Mouse (Mus musculus) MEL (cell line): ENCODE data around the gene Egfl7. TPM values are rescaled to one million over a fixed set of nuclear protein-coding genes. Genes with fewer than 3 reads are reported as not detected.

ENCODE experiments used
- DNase-seq: peaks from one replicate; pipeline ENCODE4 v3.0.0; 2011; ENCODE audit warnings: low read depth, low spot score
- H3K27ac ChIP-seq: 2 replicates; pipeline ENCODE4 v1.5.1; 2012; ENCODE audit warnings: low read depth, mild to moderate bottlenecking, control low read depth, low read length, moderate library complexity; ENCODE audit not compliant: control insufficient read depth
- H3K27me3 ChIP-seq, 2 experiments: fragments of 150-350 bp in 1 of 2; sonication (generic) in 1 of 2; 2 replicates each; pipeline ENCODE4 v1.6.1; 2012; ENCODE audit warnings: low read length in 2 of 2, mild to moderate bottlenecking in 2 of 2, improper control_type of control experiment in 1 of 2, moderate library complexity in 1 of 2; ENCODE audit not compliant: insufficient read depth in 2 of 2, control insufficient read depth in 1 of 2
- H3K36me3 ChIP-seq, 2 experiments: 2 replicates each; pipeline ENCODE4 v1.6.1; 2012 to 2014; ENCODE audit warnings: low read length in 2 of 2, improper control_type of control experiment in 1 of 2, inconsistent platforms in 1 of 2, mild to moderate bottlenecking in 1 of 2; ENCODE audit not compliant: insufficient read depth in 2 of 2, control insufficient read depth in 1 of 2
- H3K4me1 ChIP-seq, 2 experiments: fragments of 150-350 bp in 1 of 2; sonication (generic) in 1 of 2; 2 replicates each; pipeline ENCODE4 v1.6.1; 2012; ENCODE audit warnings: low read length in 2 of 2, improper control_type of control experiment in 1 of 2, mild to moderate bottlenecking in 1 of 2; ENCODE audit not compliant: insufficient read depth in 2 of 2, control insufficient read depth in 1 of 2
- H3K4me3 ChIP-seq, 2 experiments: fragments of 150-350 bp in 1 of 2; sonication (generic) in 1 of 2; 2 replicates each; pipeline ENCODE4 v1.5.1; 2012; ENCODE audit warnings: low read depth in 2 of 2, low read length in 2 of 2, mild to moderate bottlenecking in 2 of 2, moderate library complexity in 2 of 2, control low read depth in 1 of 2, improper control_type of control experiment in 1 of 2; ENCODE audit not compliant: control insufficient read depth in 1 of 2, insufficient read depth in 1 of 2
- H3K79me2 ChIP-seq: 2 replicates; pipeline ENCODE4 v1.6.1; 2012; ENCODE audit warnings: mild to moderate bottlenecking, low read length, moderate library complexity; ENCODE audit not compliant: control insufficient read depth, poor library complexity, insufficient read depth
- H3K9ac ChIP-seq: 2 replicates; pipeline ENCODE4 v1.6.1; 2012; ENCODE audit warnings: low read depth, mild to moderate bottlenecking, control low read depth, low read length, moderate library complexity; ENCODE audit not compliant: control insufficient read depth, poor library complexity, severe bottlenecking
- H3K9me3 ChIP-seq: fragments of 150-350 bp; sonication (generic); replicated peaks from 2 replicates; pipeline ENCODE4 v1.6.1; 2012; ENCODE audit warnings: mild to moderate bottlenecking, low read length, improper control_type of control experiment, moderate library complexity; ENCODE audit not compliant: insufficient read depth
- BHLHE40 ChIP-seq: IDR thresholded peaks from 2 replicates; pipeline ENCODE4 v1.6.1; 2012; ENCODE audit warnings: low read depth, mild to moderate bottlenecking, inconsistent platforms, low read length, improper control_type of control experiment, borderline replicate concordance
- E2F4 ChIP-seq: IDR thresholded peaks from 2 replicates; pipeline ENCODE4 v1.6.1; 2011; ENCODE audit warnings: low read depth, low read length, improper control_type of control experiment, borderline replicate concordance
- EP300 ChIP-seq, 2 experiments: IDR thresholded peaks; 2 replicates each; pipeline ENCODE4 v1.6.1; 2011; ENCODE audit warnings: improper control_type of control experiment in 2 of 2, low read length in 2 of 2, low read depth in 1 of 2, mild to moderate bottlenecking in 1 of 2
- ETS1 ChIP-seq: IDR thresholded peaks from 2 replicates; pipeline ENCODE4 v1.6.1; 2012; ENCODE audit warnings: low read depth, mild to moderate bottlenecking, inconsistent platforms, low read length, improper control_type of control experiment, moderate library complexity
- HCFC1 ChIP-seq: IDR thresholded peaks from 2 replicates; pipeline ENCODE4 v1.6.1; 2012; ENCODE audit warnings: low read depth, mild to moderate bottlenecking, inconsistent platforms, low read length, improper control_type of control experiment, moderate library complexity
- JUND ChIP-seq: IDR thresholded peaks from 2 replicates; pipeline ENCODE4 v1.6.1; 2011; ENCODE audit warnings: low read depth, mild to moderate bottlenecking, improper control_type of control experiment, low read length
- MAFK ChIP-seq: IDR thresholded peaks from 2 replicates; pipeline ENCODE4 v1.6.1; 2011; ENCODE audit warnings: low read depth, mild to moderate bottlenecking, low read length, improper control_type of control experiment, borderline replicate concordance
- MAZ ChIP-seq: IDR thresholded peaks from 2 replicates; pipeline ENCODE4 v1.6.1; 2012; ENCODE audit warnings: low read depth, mild to moderate bottlenecking, inconsistent platforms, low read length, improper control_type of control experiment
- MEF2A ChIP-seq: IDR thresholded peaks from 2 replicates; pipeline ENCODE4 v1.6.1; 2014; ENCODE audit warnings: low read depth, mild to moderate bottlenecking, inconsistent platforms, low read length, improper control_type of control experiment; ENCODE audit not compliant: poor library complexity, insufficient replicate concordance, severe bottlenecking; ENCODE audit errors: extremely low read depth
- MXI1 ChIP-seq: IDR thresholded peaks from 2 replicates; pipeline ENCODE4 v1.6.1; 2011; ENCODE audit warnings: mild to moderate bottlenecking, low read depth, low read length, improper control_type of control experiment
- MYB ChIP-seq: IDR thresholded peaks from 2 replicates; pipeline ENCODE4 v1.6.1; 2011; ENCODE audit warnings: mild to moderate bottlenecking, low read depth, low read length, improper control_type of control experiment
- NELFE ChIP-seq: IDR thresholded peaks from 2 replicates; pipeline ENCODE4 v1.6.1; 2011; ENCODE audit warnings: low read depth, low read length, improper control_type of control experiment
- POLR2AphosphoS2 ChIP-seq: IDR thresholded peaks from 2 replicates; pipeline ENCODE4 v1.6.1; 2011; ENCODE audit warnings: low read length, improper control_type of control experiment
- POLR2AphosphoS5 ChIP-seq: IDR thresholded peaks from 2 replicates; pipeline ENCODE4 v1.6.1; 2012; ENCODE audit warnings: low read depth, borderline replicate concordance, mild to moderate bottlenecking, inconsistent platforms, low read length, moderate library complexity, mixed read lengths
- RCOR1 ChIP-seq: IDR thresholded peaks from 2 replicates; pipeline ENCODE4 v1.6.1; 2012; ENCODE audit warnings: low read depth, mild to moderate bottlenecking, inconsistent platforms, low read length, improper control_type of control experiment
- SIN3A ChIP-seq: IDR thresholded peaks from 2 replicates; pipeline ENCODE4 v1.6.1; 2012; ENCODE audit warnings: low read length, improper control_type of control experiment, inconsistent platforms
- TAL1 ChIP-seq: IDR thresholded peaks from 2 replicates; pipeline ENCODE4 v1.6.1; 2012; ENCODE audit warnings: mild to moderate bottlenecking, inconsistent platforms, low read length, moderate library complexity, mixed read lengths
- TBP ChIP-seq: IDR thresholded peaks from 2 replicates; pipeline ENCODE4 v1.8.0; 2011; ENCODE audit warnings: low read depth, low read length, improper control_type of control experiment
- USF1 ChIP-seq: IDR thresholded peaks from 2 replicates; pipeline ENCODE4 v1.6.1; 2014; ENCODE audit warnings: low read depth, mild to moderate bottlenecking, inconsistent platforms, low read length, improper control_type of control experiment, moderate library complexity
- USF2 ChIP-seq, 2 experiments: IDR thresholded peaks; 2 replicates each; pipeline ENCODE4 v1.6.1; 2011 to 2012; ENCODE audit warnings: improper control_type of control experiment in 2 of 2, low read length in 2 of 2, borderline replicate concordance in 1 of 2, inconsistent platforms in 1 of 2, low read depth in 1 of 2, mild to moderate bottlenecking in 1 of 2; ENCODE audit not compliant: insufficient read depth in 1 of 2
- ZC3H11A ChIP-seq: IDR thresholded peaks from 2 replicates; pipeline ENCODE4 v1.6.1; 2012; ENCODE audit warnings: low read depth, mild to moderate bottlenecking, inconsistent platforms, low read length, improper control_type of control experiment
- ZNF384 ChIP-seq: IDR thresholded peaks from 2 replicates; pipeline ENCODE4 v1.6.1; 2012; ENCODE audit warnings: low read depth, mild to moderate bottlenecking, inconsistent platforms, low read length, improper control_type of control experiment
- polyA plus RNA-seq, 2 experiments: library from polyadenylated mRNA; stranded (reverse) in 1 of 2; unstranded in 1 of 2; fragments of >175 nt in 1 of 2; fragments of >200 nt in 1 of 2; gene quantifications; 2 replicates each; pipeline versions ENCODE4 v1.2.1 to v1.2.4; 2012; ENCODE audit warnings: low replicate concordance in 2 of 2, low read depth in 1 of 2; ENCODE audit not compliant: insufficient read length in 2 of 2, insufficient read depth in 1 of 2, missing spikeins in 1 of 2
- total RNA-seq: library from RNA; depleted of rRNA; stranded (reverse); fragments of 300-350 nt; gene quantifications from 2 replicates; pipeline ENCODE4 v1.2.3, GENCODE M21; 2012

The Egfl7 gene
- total and polyA plus RNA-seq, 3 experiments = 73.9 to 125 TPM; not detected in 1

GRCm38 (mm10) chr2:26540721-26541120 lies 39.1 kb upstream of the Egfl7 start:
- no peaks in the 10 kb centered on the region for H3K79me2 ChIP-seq
- peaks cover 2 to 5% of the 10 kb centered on the region in 2 experiments for H3K27me3 ChIP-seq

GRCm38 (mm10) chr2:26541258-26541910 lies 38.4 kb upstream of the Egfl7 start:
- TF ChIP-seq POLR2AphosphoS2 (no peak), MEF2A (no peak), USF1 (no peak), MAFK (no peak), RCOR1 (no peak), MXI1 (no peak), NELFE (no peak), JUND (no peak), MAZ (no peak), ZNF384 (no peak), TBP (no peak), ETS1 (no peak), E2F4 (no peak), ZC3H11A (no peak)
- TF ChIP-seq, all 39 proteins: peak for 0
- DNase-seq = no peak
- Histone ChIP-seq H3K9ac (no peak overlapping the region), H3K36me3 (no peaks in the 10 kb centered on the region), H3K4me3 (no peak overlapping the region), H3K9me3 (no peaks in the 10 kb centered on the region), H3K4me1 (no peaks in the 10 kb centered on the region), H3K79me2 (no peaks in the 10 kb centered on the region), H3K27ac (no peak overlapping the region), H3K27me3 (peaks cover 2 to 5% of the 10 kb centered on the region in 2 experiments)

More at GRCm38 (mm10) chr2:26540721-26541120, 39.1 kb upstream of the Egfl7 start:
- no peak overlapping the region for H3K27ac ChIP-seq
- H3K4me3 ChIP-seq = no peak overlapping the region
- no peaks in the 10 kb centered on the region for H3K36me3 ChIP-seq
- H3K9me3 ChIP-seq = no peaks in the 10 kb centered on the region
- H3K9ac ChIP-seq = no peak overlapping the region
- no peak for TF ChIP-seq EP300 (IDR thresholded peaks at IDR 0.05; ENCODE audit: low read depth in 1 of 2, low read length in 2 of 2)
- H3K4me1 ChIP-seq = no peaks in the 10 kb centered on the region
- no peak for DNase-seq

- H3K9me3 ChIP-seq = no peaks in the 10 kb centered on the region
- peaks cover 2 to 5% of the 10 kb centered on the region in 2 experiments for H3K27me3 ChIP-seq
- no peak overlapping the region for H3K27ac ChIP-seq
- no peaks in the 10 kb centered on the region for H3K79me2 ChIP-seq
- no peak for DNase-seq
- H3K4me3 ChIP-seq = no peak overlapping the region
- H3K9ac ChIP-seq = no peak overlapping the region
- H3K36me3 ChIP-seq = no peaks in the 10 kb centered on the region
- TF ChIP-seq USF2 (IDR thresholded peaks at IDR 0.05; ENCODE audit: borderline replicate concordance in 1 of 2, insufficient read depth in 1 of 2, low read depth in 1 of 2, low read length in 2 of 2) = no peak
- no peak for TF ChIP-seq MYB
- TF ChIP-seq HCFC1 = no peak
- TF ChIP-seq SIN3A = no peak
- TF ChIP-seq TAL1 = no peak
- TF ChIP-seq MEF2A = no peak
- TF ChIP-seq MAFK = no peak
- TF ChIP-seq POLR2AphosphoS5 = no peak
- TF ChIP-seq BHLHE40 = no peak
- TF ChIP-seq TBP = no peak
- no peaks in the 10 kb centered on the region for H3K4me1 ChIP-seq
Observed at GRCm38 (mm10) chr2:26543155-26543554, 36.7 kb upstream of the Egfl7 start.
